Mouse (Mus musculus): ENCODE results near the gene St6galnac3.

St6galnac3 gene

DNA sequence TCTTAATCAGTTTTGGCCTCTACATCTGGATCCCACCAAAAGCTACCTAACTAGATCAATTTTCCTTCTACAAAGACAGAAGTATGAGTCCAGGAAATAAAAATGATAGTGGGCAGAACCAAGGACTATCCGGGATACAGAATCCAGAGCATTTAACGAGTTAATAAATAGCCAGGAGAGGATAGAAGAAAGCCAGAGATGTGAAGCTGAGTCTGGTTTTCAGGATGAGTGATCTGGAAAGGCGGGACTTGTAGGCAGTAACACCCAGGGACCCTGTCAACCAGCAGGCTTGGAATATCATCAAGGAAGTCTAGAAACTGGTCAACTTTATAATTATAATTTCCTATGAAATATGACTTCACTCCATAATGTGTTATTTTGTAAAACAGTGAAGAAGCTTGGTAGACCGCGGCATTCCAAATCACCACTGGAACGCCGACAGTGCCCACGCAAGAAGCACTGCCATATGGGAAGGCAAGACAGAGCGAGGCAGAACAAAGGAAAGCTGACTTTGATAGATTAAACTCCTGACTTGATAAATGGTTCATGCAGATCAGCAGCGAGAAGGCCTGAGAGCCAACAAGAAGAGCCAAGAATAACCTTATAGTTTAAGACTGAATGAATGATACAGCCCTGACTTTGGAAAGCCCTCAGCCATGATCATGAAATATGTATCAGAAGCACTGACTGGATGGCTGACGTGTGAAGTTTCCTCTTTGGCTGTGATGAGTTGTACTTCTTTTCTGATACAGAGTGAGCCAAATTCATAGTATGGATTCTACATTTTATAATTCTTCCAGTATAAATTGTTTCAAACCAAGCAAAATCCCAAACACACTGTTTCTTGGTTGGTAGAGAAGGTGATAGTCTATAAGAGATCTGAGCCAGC lies 252.1 kb downstream of the St6galnac3 start:
- no peak for DNase-seq (ENCODE audit: low spot score)

DNA sequence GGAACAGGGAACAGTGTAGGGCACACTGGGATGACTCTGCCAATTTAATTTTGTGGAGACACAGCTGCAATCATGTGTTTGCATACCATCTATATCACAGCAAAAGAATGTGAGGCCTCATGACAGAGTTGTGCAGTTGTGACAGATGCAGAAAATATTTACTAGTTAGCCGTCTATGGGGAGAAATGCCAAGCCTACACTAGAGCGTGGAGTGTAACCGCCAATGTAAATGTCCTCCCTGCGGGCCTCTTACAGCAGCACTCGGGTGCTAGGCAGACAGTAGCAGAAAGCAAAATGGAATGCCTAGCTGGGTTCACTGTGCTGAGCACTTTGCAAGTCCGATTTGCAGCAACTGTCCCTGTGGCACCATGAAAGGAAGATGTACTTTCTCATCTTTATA lies 261.1 kb downstream of the St6galnac3 start:
- DNase-seq (ENCODE audit: low spot score), result no peak

DNA sequence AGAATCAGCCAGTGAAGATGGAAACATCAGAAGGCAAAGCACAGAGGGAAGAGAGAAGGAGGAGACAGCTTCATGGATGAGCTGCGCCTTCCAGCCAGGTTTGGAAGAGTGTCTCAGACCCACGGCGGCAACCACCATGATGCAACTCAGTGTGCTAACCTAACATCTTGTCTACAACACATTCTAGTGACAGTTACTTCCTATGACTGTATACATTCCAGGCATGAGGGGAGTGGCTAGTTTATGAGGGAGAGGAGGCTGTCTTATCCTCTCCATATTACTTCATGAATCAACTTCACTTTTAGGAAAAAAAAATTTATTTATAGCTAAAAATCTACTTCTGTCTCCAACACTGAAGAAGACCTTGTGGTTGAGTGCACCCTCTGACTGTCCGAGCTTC lies 264.8 kb downstream of the St6galnac3 start:
- no peak for DNase-seq (ENCODE audit: low spot score)

DNA sequence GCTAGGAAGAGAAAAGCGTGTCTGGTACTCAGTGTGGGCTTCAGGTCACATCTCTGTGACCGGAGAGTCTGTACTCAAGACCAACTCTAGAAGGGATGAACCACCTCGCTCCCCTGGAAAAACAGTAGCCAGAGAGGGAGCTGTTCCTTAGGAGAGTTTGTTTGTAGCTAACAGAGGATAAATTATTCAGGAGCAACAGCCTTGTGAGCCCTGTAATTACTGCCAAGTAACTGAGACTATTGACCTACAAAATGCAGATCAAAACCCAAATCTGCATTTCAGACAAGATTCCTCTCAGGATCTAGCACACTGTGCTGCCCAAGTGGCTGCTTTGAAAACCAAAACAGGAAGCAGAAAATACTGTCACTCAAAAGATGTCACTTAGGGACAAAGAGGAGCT lies 266.4 kb downstream of the St6galnac3 start:
- no peak for DNase-seq (ENCODE audit: low spot score)

DNA sequence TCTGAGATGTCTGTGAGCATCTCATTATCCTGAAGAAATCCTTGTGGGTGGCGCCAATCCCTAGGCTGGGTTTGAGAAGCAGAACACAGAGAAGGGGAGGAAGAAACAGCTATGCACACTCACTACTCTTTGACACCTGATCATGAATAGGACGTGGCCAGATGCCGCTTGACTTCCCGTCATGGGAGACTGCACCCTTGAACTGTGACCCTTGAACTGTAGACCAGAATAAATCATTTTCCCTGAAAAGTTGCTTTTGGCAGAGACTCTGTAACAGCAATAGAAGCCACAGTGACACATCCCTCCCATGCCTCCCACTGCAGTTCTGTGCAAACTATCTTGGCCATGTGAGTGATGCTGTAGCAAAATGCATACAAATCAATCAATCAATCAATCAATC lies 267.3 kb downstream of the St6galnac3 start:
- DNase-seq (ENCODE audit: low spot score), result no peak

DNA sequence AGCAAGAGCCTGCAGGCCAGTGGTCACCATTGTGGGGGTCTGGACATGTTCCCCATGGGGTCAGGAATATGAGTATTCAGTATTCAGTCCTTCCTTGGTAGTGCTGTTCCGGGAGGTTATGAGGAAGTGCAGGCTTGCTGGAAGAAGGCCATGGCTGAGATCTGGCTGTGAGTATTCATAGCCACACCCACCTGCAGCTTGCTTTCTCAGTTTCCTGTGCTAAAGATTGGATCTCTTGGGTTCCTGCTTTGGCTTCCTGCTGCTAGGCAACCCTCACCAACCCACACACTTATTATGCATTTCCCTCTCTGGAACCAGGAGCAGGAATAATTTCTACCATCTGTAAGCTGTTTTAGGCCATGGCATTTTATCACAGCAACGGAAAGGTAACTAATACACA lies 267.8 kb downstream of the St6galnac3 start:
- DNase-seq (ENCODE audit: low spot score), result no peak

DNA sequence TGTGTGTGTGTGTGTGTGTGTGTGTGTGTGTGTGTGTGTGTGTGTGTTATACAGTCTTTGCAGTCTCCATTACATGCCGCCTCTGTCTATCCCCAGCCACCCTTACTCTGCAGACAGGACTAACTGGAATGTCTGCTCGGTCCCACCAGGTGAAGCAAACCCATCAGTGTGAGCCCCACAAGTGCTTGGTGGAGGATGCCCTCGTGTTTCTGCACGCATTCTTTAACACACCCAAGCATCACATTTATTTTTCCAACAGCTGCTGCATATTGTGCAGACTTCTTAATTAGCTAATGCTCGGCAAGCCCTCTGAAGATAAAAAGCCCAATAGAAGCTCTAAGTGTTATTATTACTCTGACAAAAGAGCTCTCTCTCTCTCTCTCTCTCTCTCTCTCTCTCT lies 268.7 kb downstream of the St6galnac3 start:
- DNase-seq (ENCODE audit: low spot score), result no peak

DNA sequence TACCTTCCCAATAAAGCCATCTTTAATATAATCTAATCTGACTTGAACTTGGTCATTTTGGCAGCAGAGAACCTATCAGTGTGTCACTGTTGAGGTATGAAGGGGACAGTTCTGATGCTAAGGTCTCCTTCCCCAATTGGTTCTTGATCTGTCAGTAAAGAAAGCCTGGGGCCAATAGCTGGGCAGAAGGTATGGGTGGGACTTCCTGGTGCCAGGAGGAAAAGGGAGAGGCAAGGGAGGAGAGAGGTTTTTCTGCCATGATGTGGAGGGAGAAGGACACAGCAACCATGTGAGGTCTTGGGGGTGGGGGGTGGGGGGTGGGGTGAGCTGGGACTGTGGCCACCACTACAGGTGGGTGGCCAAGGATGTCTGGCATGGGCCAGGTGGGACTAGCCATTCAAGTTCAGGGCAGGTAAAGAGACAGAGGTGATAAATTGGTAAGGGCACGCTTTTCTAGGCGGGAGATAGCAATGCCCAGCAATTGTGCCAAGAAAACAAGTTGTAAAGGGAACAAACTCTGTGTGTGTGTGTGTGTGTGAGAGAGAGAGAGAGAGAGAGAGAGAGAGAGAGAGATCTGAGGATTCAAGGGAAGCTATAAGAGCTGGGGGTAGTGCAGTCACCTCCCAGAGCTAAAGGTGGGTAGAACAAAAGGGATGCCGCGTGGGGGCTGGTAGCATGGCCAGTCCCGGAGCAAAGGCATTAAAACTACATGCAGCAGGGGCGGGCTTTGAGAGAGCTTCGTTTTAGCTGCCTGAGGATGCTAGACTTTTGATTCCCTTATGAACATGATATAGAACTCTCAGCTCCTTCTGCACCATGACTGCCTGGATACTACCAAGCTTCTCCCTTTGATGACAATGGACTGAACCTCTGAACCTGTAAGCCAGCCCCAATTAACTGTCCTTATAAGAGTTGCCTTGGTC lies 271.6 kb downstream of the St6galnac3 start:
- DNase-seq (ENCODE audit: low spot score), result no peak

DNA sequence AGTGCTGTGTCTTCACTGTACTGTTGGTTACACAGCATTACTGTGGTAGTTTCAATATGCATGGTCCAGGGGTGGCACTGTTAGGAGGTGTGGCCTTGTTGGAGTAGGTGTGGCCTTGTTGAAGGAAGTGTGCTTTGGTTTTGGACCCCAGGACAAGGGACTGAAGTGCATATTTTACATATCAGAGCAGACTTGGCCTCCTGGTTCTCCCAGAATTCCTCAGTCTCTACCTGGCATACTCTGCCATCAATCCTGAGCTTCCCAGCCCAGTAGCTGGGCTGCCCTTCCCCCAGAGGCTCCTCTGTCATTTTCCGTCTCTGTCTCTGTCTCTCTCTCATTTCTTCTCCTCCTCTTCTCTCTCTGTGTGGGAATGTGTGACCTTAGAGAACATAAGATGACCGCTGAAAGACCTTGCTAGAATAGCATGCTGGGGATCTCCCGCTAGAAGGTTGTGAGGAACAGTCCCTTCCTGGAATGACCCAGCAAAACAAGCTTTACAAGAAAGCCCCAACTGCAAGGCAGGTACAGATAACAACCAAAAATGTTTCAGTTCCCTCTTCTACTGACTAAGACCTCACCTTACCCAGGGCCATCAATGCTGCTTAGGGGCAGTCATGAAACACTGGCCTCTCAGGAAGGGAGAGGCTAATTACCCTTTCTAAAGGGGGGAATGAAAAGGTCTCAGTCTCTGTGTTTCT lies 272.5 kb downstream of the St6galnac3 start:
- no peak for DNase-seq (ENCODE audit: low spot score)

DNA sequence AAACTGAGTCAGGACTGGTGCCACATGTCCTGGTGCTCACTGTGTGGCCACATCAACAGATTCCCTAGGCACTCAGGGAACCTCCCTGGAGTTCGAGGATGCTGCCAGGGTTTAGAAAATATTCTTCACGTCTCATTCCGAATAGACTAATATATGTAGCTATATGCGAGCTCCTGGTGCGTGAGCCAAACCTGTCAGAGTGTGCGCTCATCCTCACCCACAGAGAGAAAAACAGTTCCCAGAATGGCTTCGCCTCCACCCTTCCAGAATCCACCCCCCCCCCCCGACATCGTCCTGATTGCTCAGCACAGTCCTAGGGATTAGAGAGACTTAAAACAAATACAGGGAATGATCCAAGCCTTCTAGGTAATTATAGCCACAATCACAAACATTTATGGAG lies 283.6 kb downstream of the St6galnac3 start:
- no peak for DNase-seq (ENCODE audit: low spot score)

DNA sequence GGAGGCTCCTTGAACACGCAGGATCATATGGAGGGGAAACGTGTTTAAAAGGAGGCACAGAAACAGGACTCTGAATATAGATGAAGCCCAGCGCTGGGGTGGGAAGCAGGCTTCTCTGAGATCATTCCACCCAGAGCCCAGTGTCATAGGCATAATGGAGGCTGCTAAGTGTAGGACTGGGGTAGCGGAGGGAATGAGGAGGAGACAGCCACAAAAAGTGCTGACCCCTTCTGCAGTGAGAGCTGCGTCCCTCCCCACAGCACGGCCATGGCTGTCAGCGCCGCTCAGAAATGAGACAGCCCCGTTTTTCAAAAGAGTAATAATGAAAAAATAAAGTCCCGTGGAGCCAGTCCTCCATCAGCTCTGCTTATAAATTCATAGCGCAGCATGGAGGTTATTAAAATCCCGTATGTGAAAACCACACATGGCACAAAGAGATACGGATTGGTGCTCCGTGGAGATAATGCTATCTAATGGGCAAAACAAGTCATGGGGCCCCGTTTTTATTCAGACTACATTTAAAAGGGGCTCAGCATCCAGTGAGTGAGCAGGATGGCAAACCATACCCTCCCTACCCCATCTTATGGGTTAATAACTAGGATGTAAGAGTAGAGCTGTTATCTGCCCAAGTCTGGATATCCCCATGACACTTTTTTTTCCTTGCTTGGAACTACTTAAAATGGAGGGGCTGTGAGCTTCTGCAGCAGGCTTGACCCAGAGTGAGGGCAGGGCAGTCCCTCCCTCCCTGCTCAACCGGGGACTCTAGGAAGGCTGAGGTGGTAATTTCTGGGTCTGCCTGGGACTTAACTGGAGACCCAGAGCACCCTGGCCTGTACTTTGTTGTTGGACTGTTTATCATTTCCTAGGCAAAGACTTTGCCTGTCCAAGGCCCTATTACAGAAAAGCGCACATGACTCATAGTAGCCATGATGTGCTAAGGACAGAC lies 288.6 kb downstream of the St6galnac3 start:
- no peak for DNase-seq (ENCODE audit: low spot score)

DNA sequence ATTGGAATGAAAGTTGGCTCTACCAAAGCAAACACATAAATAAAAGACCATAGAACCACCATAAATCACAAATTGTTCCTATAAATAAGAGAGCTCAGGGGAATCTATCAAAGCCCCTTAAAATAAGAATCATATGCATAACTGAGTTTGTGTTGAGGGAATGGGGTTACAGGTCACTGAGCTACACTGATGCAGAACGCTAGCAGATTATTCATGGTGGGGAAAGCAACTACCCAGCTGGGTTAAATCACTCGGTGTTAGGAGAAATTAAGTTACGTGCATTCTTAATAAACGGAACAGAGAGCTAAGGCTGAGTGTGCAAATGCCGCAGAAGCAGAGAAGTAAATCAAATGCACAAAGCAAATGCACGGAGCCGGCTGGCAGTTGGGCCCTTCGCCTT lies 292.0 kb downstream of the St6galnac3 start:
- no peak for DNase-seq (ENCODE audit: low spot score)

DNA sequence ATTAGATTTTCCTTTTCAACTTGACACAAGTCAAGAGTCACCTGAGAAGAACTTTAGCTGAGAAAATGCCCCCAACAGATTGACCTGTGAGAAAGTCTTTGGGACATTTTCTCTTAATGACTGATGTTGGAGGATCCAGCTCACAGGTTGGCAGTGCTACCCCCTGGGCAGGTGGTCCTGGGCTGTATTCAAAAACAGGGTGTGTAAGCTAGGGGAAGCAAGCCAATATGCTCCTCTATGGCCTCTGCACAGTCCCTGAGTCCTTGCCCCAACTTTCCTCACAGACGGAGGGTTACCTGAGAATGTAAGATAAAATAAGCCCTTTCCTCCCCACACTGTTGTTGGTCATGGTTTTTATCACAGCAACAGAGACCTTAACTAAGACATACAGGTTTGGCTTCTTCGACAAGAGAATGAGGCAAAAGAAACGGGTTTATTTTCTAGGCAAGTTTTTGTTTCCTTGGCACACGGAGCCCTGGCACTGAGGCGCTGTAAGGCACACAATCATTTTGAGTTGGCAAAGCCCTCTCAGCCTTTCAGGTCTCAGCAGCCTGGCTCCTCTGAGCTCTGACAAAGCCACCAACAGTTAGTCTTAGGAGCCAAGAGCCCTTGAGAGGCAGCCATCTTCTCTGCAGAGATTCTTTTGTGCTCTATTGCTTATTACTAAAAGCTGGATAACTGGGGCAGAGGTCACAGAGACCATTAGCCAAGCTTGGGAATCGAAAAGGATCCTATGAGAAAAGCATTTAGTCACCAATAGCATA lies 292.7 kb downstream of the St6galnac3 start:
- no peak for DNase-seq (ENCODE audit: low spot score)

DNA sequence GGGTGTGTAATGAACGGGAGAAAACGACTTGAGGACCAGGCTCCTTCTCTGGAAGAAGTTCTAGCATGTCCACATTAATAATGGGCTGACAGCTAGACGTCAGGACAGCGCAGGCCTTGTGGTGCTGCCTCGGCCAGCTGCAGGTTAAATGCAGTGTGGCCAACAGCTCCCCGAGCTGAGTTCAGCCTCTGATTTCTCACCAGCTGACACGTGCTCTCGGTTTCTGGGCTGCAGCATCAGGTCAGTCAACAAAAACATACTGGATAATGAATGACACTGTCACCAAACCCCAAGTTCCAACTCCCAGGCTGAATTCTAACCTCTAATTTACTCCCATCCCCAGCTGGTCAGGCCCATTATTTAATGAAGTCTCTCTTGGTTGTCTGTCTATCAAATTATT lies 295.1 kb downstream of the St6galnac3 start:
- DNase-seq (ENCODE audit: low spot score), result no peak

DNA sequence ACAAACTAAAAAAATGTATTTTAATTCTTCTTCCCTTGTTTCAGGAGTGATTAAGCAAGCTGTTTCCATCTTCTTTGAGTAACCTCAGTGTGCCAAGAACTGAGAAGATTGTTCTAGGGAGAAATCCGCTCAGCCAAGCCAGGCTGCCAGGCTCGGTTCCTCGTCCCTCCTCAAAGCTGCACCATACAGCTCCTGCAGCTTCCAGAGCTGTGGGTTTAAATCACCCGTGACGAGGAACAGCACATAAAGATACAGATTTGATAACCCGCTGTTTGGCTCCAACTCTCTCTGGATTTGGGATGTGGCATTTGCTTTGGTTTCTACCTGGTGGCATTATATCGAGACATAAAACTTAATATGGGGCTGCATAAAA lies 303.1 kb downstream of the St6galnac3 start:
- no peak for DNase-seq (ENCODE audit: low spot score)

DNA sequence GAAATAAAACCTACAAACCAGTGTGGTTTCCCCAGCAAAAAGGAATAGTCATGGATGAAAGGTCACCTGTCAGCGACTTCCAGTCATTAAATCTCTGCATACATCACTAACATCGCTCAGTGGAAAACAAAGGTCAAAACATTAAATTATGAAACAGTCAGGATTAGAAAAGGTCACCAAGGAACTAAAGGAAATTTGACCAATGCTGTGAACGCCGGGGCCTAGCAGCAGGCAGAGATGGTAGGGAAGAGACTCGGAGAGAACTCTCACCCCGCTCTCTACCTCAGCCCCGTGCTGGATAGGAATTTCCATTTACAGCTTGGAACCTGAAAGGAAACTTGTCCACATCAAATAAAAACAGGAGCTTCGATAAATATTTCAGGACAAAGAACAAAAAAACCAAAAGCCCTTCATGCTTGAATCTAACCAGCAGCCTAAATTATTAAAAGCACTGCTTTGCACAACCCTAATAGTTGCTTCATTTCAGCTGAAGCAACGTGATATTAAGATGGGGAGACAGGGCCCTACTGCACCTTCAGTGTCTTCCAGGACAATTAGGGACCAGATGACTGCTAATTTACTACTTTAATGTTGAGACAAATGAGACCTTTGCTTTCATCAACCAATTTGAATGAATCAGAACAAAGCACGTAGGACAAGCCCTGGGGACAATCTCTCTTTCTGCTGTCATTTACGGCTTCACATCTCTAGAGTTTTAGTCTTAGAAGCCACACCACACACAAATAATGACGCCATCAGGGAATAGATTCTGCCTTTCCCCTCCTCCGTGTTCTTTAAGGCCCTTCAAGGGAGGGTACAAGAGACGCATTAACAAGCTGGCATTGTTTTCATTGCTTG lies 303.7 kb downstream of the St6galnac3 start:
- no peak for DNase-seq (ENCODE audit: low spot score)

DNA sequence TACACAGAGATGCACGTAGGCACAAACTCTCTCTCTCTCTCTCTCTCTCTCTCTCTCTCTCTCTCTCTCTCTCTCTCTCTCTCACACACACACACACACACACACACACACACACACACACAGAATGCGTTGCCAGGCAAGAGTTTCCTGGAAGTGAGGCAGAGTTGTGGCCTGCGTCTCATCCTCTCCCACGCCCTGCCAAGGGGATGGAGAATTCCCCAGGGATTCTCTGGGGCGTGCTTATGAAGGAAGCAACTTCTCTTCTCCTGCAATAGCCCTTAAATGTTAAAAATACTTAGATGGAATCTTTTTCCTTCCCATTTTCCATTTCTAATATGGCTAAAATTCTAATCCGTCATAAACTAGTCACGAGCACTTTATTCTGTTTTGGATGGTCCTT lies 305.6 kb downstream of the St6galnac3 start:
- DNase-seq (ENCODE audit: low spot score), result no peak

DNA sequence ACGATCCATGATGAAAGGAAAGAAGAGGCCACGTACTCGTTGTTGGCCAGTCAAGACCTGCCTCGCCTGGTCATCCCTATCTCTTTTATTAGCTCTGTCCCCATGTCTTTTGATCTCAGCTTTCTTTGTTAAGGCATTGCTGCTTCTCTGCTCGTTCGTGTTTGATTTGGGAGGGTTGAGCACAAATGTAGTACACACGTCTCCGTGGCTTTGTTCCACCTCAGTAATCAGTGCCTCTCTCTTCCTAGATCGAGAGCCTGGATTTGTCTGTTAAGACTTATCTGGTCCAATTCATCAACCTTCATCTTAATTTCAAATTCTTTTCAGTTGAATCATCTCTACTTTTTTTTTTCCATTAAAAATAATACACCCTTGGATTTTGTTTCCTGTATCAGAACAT lies 308.0 kb downstream of the St6galnac3 start:
- no peak for DNase-seq (ENCODE audit: low spot score)

DNA sequence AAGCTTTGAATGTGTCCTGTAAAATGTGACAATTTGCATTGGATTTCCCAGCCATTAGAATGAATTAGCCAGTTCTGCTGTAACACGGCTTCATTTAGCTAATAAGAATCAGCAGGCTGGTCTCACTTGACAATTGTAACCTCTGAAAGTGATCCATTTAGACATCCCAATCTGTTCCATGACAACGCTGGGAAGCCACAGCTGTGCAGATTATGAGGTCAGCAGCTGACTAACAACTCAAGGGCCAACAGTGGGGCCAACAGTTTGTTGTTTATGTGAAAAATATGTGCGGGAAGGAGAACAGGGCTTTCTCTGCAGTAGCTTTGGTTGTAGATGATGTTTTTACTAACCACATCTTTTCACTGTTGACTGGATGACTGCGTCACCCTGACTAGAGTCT lies 308.6 kb downstream of the St6galnac3 start:
- no peak for DNase-seq (ENCODE audit: low spot score)

DNA sequence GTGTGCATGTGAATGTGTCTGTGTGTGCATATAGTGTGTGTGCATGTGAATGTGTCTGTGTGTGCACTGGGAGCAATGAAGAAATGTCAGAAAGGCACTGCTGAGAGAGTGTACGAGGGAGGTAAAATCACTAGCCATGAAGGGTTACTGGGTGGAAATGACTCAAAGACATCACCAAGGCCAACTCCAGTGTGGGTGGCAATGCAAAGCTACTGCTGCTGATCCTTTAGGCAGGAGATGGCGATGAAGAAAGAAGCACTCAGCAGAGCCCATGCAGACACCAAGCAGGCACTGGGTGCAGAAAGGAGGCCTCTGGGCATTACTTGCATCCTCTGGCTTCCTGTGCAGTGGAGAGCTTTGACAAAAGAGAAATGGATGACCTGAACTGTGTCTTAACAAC lies 310.8 kb downstream of the St6galnac3 start:
- no peak for DNase-seq (ENCODE audit: low spot score)

Data from ovary, adult 18-20 months (tissue).